Mouse (Mus musculus): Measurements from ENCODE around the gene Hoxc4. TPM values are rescaled to one million over a fixed set of nuclear protein-coding genes. Genes with fewer than 3 reads are reported as not detected.

Hoxc4 gene
- total and polyA plus RNA-seq, 2 experiments from 2014 or later, result 13.1 to 33.0 TPM

DNA sequence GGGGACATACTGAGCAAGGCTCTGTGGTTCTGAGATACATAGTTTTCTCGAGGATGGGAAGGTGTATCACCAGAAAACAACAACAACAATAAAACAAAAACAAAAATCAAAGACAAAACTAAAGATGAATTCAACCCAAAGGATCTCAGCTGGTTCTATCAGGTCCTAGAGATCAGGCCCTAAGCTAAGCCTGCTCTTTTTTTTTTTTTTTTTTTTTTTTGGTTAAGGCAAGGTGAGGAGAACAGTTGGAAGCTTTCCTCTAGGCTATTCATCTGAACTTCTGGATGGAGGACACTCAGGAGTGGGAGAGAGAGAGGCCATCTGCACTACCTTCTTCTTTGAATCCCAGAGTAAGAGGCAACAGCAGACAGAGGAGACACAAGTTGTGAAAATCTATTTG, 18.8 kb downstream of the Hoxc4 start:
- DNase-seq (ENCODE audit: low spot score), result no peak
- Histone ChIP-seq H3K27me3 (ENCODE audit: insufficient read depth, low read length) (peaks cover 80% of the 10 kb centered on the region), H3K4me2 (ENCODE audit: low read depth, low read length) (peak overlapping the region; percentile 16; the same call in 1 of the 2 replicates), H3K4me3 (ENCODE audit: low read length) (no peak overlapping the region), H3K36me3 (ENCODE audit: insufficient read depth, low read length) (no peaks in the 10 kb centered on the region), H3K9me3 (ENCODE audit: low read length) (no peaks in the 10 kb centered on the region), H3K27ac (no peak overlapping the region), H3K9ac (replicated peaks; ENCODE audit: low read length) (no peak overlapping the region), H3K4me1 (ENCODE audit: insufficient read depth, low read length) (no peaks in the 10 kb centered on the region)
- no peak for TF ChIP-seq CTCF (IDR thresholded peaks at IDR 0.05; ENCODE audit: low read depth)
- ATAC-seq, result no peak
- WGBS, result 15% methylated on average over 1 of the region's 1 CpGs

DNA sequence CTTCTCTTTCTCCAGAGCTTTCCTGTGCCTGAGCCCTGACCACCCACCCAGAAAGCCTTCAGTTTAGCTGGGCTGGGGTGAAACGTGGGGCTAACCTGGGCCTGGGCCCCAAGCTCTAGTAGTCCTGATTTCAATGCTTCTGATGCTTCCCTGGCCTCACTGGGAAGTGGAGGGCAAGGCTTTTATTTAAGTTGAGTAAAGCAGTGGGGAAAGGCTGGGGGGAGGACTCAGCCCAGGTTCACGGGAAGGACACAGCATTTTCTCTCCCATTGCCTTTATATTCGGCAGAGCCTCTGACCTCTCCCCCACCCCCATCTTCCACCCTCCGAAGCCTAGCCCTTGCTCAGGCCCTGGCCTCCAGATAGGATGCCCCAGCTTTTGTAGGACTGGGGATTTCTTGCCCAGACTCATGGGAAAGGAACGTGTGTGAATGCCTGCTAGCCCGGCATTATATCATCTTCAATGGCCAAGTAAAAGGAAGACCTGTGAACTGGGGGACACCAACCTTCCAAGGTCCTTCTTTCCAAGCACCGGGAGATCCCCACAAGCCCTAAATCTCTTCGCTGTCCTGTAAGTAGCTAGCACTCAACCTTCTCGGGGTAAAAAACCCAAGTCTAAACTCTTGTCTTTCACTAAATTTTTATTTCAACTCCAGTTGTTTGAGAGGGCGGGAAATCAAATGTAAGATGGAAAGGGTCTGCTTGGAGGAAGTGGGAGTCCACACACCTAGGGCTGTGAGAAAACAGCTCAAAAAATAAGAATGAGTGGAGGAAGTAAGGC, 20.2 kb downstream of the Hoxc4 start:
- TF ChIP-seq CTCF (IDR thresholded peaks at IDR 0.05; ENCODE audit: low read depth), result no peak
- H3K27ac ChIP-seq, result no peak overlapping the region
- H3K4me1 ChIP-seq (ENCODE audit: insufficient read depth, low read length), result no peaks in the 10 kb centered on the region
- 0 out of 2 replicates have a peak overlapping the region, but pooled peaks have one; percentile 8 for H3K4me3 ChIP-seq (ENCODE audit: low read length)
- peaks cover 86% of the 10 kb centered on the region for H3K27me3 ChIP-seq (ENCODE audit: insufficient read depth, low read length)
- WGBS, result 11% methylated on average over 10 of the region's 10 CpGs
- ATAC-seq (no peak), DNase-seq (ENCODE audit: low spot score) (no peak)
- H3K4me2 ChIP-seq (ENCODE audit: low read depth, low read length), result peak overlapping the region; percentile 16
- H3K9ac ChIP-seq (replicated peaks; ENCODE audit: low read length), result no peak overlapping the region
- H3K9me3 ChIP-seq (ENCODE audit: low read length), result no peaks in the 10 kb centered on the region
- no peaks in the 10 kb centered on the region for H3K36me3 ChIP-seq (ENCODE audit: insufficient read depth, low read length)

DNA sequence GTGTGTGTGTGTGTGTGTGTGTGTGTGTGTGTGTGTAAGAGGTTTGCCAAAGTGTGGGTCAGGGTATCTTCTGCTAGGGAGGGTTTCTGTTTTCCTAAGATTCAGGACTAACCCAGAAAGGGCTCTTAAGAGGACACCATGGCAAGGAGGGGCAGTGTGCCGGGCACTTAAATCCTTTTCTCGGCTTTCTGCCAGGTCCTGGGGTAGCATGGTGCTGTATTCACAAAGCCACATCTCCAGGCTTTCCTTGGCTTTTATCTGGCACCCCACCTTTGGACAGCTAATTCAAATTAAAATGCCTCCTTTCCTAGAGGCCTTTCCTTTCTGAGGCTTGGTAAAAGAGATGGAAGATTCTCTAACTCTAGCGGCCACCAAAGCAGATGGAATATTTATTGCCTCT, 20.9 kb downstream of the Hoxc4 start:
- Histone ChIP-seq H3K4me1 (ENCODE audit: insufficient read depth, low read length) (no peaks in the 10 kb centered on the region), H3K9ac (replicated peaks; ENCODE audit: low read length) (no peak overlapping the region), H3K36me3 (ENCODE audit: insufficient read depth, low read length) (no peaks in the 10 kb centered on the region), H3K9me3 (ENCODE audit: low read length) (no peaks in the 10 kb centered on the region), H3K4me3 (ENCODE audit: low read length) (no peak overlapping the region), H3K27ac (no peak overlapping the region), H3K27me3 (ENCODE audit: insufficient read depth, low read length) (peaks cover 86% of the 10 kb centered on the region), H3K4me2 (ENCODE audit: low read depth, low read length) (peak overlapping the region; percentile 16; the same call in 1 of the 2 replicates)
- 3% methylated on average over 3 of the region's 3 CpGs for WGBS
- DNase-seq (ENCODE audit: low spot score) (peak; percentile 51), ATAC-seq (no peak)
- TF ChIP-seq CTCF (IDR thresholded peaks at IDR 0.05; ENCODE audit: low read depth), result no peak

DNA sequence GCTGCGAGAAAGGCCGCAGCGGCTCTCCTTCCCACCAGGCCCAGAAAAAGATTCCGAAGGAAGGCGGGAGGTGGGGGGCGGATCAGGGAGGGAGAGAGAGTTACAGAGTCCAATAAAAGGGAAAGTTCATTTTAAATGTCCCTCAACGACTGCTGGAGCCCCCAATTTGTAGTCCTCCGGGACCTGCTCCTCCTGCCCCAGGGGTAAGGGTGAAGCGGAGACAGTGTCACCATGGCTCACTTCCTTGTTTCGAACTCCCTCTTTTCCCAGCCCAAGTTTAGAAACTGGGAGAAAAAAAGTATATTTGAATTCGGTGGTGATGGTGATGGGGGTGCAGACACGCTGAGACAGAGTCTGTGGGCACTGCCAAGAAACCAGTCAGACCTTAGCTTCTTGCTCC, 21.9 kb downstream of the Hoxc4 start:
- DNase-seq (ENCODE audit: low spot score) (no peak), ATAC-seq (no peak)
- H3K9me3 ChIP-seq (ENCODE audit: low read length), result no peaks in the 10 kb centered on the region
- peak overlapping the region; percentile 35 for H3K4me2 ChIP-seq (ENCODE audit: low read depth, low read length)
- peaks cover 83% of the 10 kb centered on the region for H3K27me3 ChIP-seq (ENCODE audit: insufficient read depth, low read length)
- H3K4me1 ChIP-seq (ENCODE audit: insufficient read depth, low read length), result no peaks in the 10 kb centered on the region
- no peak for TF ChIP-seq CTCF (IDR thresholded peaks at IDR 0.05; ENCODE audit: low read depth)
- no peak overlapping the region for H3K9ac ChIP-seq (replicated peaks; ENCODE audit: low read length)
- 0 out of 2 replicates have a peak overlapping the region, but pooled peaks have one; percentile 36 for H3K27ac ChIP-seq
- no peaks in the 10 kb centered on the region for H3K36me3 ChIP-seq (ENCODE audit: insufficient read depth, low read length)
- WGBS, result 6% methylated on average over 12 of the region's 12 CpGs
- no peak overlapping the region for H3K4me3 ChIP-seq (ENCODE audit: low read length)

DNA sequence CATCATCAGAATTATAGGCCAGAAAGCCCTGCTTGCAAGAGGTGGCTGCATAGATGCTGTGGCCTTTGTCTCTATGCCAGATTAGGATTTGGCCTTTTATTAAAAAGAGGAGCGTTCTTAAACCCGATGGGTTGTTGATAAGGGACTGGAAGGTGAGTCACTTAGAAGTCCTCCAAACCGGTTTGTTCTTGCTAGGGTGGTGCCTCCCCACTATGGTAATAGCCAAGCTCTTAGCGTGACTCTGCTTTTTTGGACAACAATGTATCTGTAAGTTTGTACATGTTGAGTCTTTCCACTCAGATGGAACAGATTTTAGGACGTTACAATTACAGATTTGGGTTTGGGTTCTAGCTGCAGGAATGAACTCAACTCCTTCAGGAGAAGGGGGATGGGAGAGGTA, 22.9 kb downstream of the Hoxc4 start:
- Histone ChIP-seq H3K36me3 (ENCODE audit: insufficient read depth, low read length) (no peaks in the 10 kb centered on the region), H3K27ac (no peak overlapping the region), H3K9ac (replicated peaks; ENCODE audit: low read length) (no peak overlapping the region), H3K4me1 (ENCODE audit: insufficient read depth, low read length) (no peaks in the 10 kb centered on the region), H3K4me2 (ENCODE audit: low read depth, low read length) (no peak overlapping the region), H3K4me3 (ENCODE audit: low read length) (no peak overlapping the region), H3K9me3 (ENCODE audit: low read length) (no peaks in the 10 kb centered on the region), H3K27me3 (ENCODE audit: insufficient read depth, low read length) (peaks cover 86% of the 10 kb centered on the region)
- ATAC-seq (no peak), DNase-seq (ENCODE audit: low spot score) (no peak)
- TF ChIP-seq CTCF (IDR thresholded peaks at IDR 0.05; ENCODE audit: low read depth), result no peak
- WGBS, result 13% methylated on average over 5 of the region's 5 CpGs

DNA sequence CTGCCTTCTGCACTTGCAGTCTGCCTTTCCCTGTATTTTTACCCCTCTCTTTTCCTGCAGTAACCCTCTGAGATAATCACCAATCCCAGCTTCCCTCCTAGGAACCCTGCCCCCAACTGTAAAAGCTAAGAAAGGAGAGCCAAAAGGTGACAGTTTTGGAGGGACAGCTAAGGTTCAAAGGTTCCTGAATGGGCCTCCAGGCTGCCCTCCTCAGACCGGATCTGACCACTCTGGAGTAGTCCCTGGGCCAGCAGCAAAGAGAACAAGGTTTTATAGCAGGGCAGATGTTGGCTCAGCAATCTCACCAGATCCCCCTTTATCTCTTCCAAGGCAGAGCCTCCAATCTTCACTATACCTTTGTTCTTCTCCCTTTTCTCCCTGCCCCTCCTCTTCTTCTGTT, 23.5 kb downstream of the Hoxc4 start:
- Histone ChIP-seq H3K9me3 (ENCODE audit: low read length) (no peaks in the 10 kb centered on the region), H3K9ac (replicated peaks; ENCODE audit: low read length) (no peak overlapping the region), H3K4me1 (ENCODE audit: insufficient read depth, low read length) (no peaks in the 10 kb centered on the region), H3K36me3 (ENCODE audit: insufficient read depth, low read length) (no peaks in the 10 kb centered on the region), H3K27me3 (ENCODE audit: insufficient read depth, low read length) (peaks cover 89% of the 10 kb centered on the region), H3K4me3 (ENCODE audit: low read length) (no peak overlapping the region), H3K27ac (no peak overlapping the region), H3K4me2 (ENCODE audit: low read depth, low read length) (no peak overlapping the region)
- ATAC-seq (no peak), DNase-seq (ENCODE audit: low spot score) (no peak)
- WGBS, result 11% methylated on average over 1 of the region's 1 CpGs
- TF ChIP-seq CTCF (IDR thresholded peaks at IDR 0.05; ENCODE audit: low read depth), result no peak

DNA sequence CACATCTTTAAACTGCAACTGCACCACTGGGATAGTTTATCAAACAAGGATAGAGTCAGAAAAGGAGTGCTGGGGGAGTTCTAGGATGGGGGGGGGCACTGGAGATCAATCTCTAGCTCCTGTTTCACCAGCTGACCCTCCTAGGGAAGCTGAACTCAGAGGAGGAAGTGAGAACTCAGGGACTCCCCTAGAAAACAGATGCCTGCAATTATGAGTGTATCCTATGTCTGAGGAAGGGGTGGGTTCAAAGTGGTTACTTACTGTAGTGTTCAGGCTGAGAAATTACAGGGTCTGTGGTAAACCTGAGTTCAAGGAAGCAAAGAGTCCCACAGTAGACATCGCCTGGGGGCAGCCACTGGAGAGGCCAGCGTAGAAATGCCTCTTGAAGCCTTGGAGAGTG, 32.9 kb downstream of the Hoxc4 start:
- DNase-seq (ENCODE audit: low spot score), result no peak
- Histone ChIP-seq H3K9ac (replicated peaks; ENCODE audit: low read length) (no peak overlapping the region), H3K27me3 (ENCODE audit: insufficient read depth, low read length) (peaks cover 64% of the 10 kb centered on the region), H3K4me3 (ENCODE audit: low read length) (no peak overlapping the region), H3K4me1 (ENCODE audit: insufficient read depth, low read length) (no peaks in the 10 kb centered on the region), H3K36me3 (ENCODE audit: insufficient read depth, low read length) (no peaks in the 10 kb centered on the region), H3K9me3 (ENCODE audit: low read length) (no peaks in the 10 kb centered on the region), H3K4me2 (ENCODE audit: low read depth, low read length) (no peak overlapping the region), H3K27ac (no peak overlapping the region)
- ATAC-seq, result no peak
- WGBS, result 78% methylated on average over 2 of the region's 2 CpGs
- no peak for TF ChIP-seq CTCF (IDR thresholded peaks at IDR 0.05; ENCODE audit: low read depth)
